Mouse (Mus musculus) erythroblast, embryonic 14.5 days (primary cell): ENCODE measurements around the gene Arhgap22.

Experiments used
- GATA1 ChIP-seq: IDR thresholded peaks from 2 replicates; pipeline ENCODE4 v1.6.1; 2012; ENCODE audit warnings: low read length, inconsistent platforms, mixed read lengths
- TAL1 ChIP-seq: IDR thresholded peaks from 3 replicates; pipeline ENCODE4 v1.6.1; 2012; ENCODE audit warnings: low read length, inconsistent platforms, mixed read lengths

DNA sequence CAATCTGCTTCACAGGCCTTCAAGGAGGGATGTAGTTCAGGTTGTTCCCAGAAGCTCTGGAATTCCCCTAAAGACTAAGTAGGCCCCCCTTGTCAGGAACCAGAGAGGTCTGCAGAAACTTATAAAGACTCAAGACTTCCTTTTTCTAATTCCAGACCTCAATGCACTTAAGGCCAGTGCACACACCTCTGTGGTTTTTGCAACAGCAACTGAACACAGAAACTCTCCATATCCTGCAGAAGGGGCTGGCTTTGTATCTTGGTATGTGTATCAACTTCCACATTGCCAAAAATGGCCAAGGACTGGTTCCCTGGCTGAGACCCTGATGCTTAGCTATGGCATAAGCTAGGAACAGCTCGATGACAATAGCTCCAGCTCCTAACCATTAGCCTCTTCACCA is 41.9 kb upstream of the Arhgap22 start:
- TF ChIP-seq TAL1 (no peak), GATA1 (no peak)
